Mouse (Mus musculus): ENCODE measurements around the gene Hcfc1r1. TPM values are rescaled to one million over a fixed set of nuclear protein-coding genes. Genes with fewer than 3 reads are reported as not detected.

The Hcfc1r1 gene
- 50.8 and 57.7 TPM in 2 replicates for total RNA-seq (2023)

GRCm38 (mm10) chr17:23673424-23674073 is at the start of gene Hcfc1r1, which contains the start of gene Thoc6:
TSS of gene Hcfc1r1 (plus strand) at chr17:23673596.
TSS of gene Thoc6 (minus strand) at chr17:23673882.

DNA sequence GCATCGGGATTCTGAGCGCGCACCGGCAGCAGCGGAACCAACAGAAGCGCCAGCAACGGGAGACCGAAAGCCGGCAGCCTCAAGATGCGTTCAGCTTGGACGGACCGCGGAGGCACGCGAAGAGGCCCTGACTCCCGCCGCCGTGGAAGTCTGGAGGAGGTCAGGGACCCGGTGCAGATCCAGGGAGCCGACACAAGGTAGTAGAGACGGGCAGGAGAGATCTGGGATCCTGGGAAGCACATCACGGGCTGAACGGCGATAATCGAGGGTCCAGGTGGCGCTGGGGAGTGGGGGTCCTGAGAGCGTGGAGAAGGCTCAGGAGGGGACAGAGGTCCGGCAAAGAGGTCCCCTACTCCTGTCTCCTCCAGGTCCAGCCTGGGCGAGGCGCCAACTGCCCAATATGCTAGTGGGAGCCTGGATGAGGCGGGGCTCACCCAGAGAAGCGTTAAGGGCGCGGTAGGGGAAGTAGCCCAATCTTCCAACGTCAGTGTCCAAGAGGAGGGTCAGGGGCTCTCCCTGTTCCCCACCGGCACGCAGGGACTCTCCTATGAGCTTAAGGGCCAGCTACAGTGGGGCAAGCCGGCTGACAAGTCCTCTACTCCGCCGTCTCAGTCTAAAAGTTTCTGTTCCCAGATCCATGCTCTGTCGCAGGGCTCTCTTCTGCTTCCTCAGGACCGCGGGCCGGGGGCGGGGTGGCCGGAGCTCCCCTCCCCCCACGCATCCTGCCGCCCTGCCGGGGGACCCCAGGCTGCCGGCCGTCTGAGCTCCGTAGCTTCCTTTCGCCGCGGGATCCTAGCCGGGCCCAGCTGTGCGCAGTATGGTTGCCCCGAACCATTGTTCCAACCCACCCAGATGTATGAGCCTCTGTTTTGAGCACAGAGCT is 28.5 kb upstream of the Hcfc1r1 start, which contains the start of gene Mmp25:
Mmp25 (minus strand) TSS at position 665 of the 883 bp plus-strand sequence.

DNA sequence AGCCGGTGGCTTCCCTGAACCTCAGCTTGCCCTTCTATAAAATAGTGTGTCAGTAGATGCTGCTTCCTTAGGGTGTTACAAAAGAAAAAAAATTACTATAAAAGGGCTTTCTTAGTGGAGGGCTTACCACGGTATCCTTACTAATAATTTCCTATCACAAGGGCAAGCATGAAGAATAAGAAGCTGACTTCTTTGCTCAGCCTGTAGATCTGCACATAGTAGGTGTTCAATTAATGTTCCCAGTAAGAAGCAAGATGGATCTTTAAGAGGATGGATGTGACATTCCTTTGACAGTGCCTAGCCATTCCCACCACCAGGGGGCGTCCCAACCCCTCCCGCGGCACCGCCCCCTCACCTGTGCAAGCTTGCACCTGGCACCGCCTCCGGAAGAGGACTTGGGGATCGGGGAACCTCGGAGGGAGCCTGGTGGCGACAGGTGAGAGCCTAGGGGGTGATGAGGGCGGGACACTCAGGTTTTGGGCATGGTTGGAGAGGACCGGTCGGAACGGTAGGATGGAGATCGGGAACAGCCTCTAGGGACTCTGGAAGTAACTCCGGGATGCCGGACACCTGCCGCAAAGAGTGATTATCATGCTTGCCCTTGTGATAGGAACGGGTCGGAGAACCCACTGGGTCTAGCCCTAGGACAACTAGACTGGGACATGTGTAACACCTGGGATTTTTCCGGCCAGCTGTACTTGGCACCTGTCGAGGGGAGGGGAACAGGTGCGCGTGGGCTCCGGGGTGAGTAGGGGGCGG is 13.1 kb upstream of the Hcfc1r1 start, which contains the start of gene Bicdl2:
Bicdl2 (plus strand) TSS at position 390 of the 759 bp plus-strand sequence.

GRCm38 (mm10) chr17:23677236-23677679 is 3.9 kb downstream of the Hcfc1r1 start, which contains the start of gene Tnfrsf12a:
TSS of gene Tnfrsf12a (minus strand) at chr17:23677468.

GRCm38 (mm10) chr17:23679127-23679835 is 5.9 kb downstream of the Hcfc1r1 start, which contains the start of gene Cldn6:
TSS of gene Cldn6 (plus strand) at chr17:23679249.

GRCm38 (mm10) chr17:23683856-23684672 is 10.7 kb downstream of the Hcfc1r1 start, which contains the start of gene Cldn9:
TSS of gene Cldn9 (minus strand) at chr17:23684026.

DNA sequence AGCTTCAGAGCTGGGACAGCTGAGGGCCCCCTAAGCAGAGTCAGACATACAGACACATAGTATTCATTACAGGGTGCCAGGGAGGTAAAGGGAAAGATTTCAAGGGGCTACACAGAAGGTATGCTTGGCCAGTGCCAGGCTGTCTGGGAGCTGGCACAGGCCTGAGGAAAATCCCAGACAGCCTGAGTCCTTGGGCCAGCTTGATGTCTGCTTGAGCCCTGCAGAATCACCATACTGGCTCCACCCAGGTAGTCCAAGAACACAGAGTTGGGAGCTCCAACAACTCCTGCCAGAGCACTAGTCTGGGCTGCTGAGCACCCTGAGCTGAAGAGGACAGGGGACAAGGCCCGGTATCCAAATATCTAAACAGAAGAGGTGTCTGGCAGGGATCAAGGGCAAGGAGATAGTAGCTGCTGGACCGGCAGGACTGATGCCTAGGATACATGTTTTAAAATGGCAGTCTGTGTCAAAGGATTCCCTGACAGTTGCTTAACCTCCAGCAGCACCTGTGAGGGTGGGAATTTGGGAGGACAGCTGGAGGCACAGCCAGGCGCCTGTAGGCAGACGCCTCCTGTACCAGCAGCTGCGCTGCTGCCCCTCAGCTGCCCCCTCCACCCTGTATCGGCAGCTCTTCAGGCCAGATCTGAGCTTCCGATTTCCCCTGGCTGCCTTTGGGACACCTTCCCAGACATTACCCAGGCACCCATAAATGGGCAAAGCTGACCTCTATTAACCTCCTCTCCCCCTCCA is 49.2 kb downstream of the Hcfc1r1 start, which contains the start of gene 1520401A03Rik:
1520401A03Rik (minus strand) TSS at position 408 of the 750 bp plus-strand sequence.

Other genes with a start within 250 kb of the Hcfc1r1 start
- not detected in 2 replicates for gene Vmn2r117, start 193.9 kb upstream of the Hcfc1r1 start, total RNA-seq (2023)
- 1.4 and 2.5 TPM in 2 replicates for gene Zfp213, start 109.4 kb upstream of the Hcfc1r1 start, total RNA-seq (2023)
- not detected in 2 replicates for gene Zfp13, start 74.1 kb upstream of the Hcfc1r1 start, total RNA-seq (2023)
- 0.27 TPM in 1 of 2 replicates, not detected in the other for gene Zscan10, start 72.7 kb upstream of the Hcfc1r1 start, total RNA-seq (2023)
- 177 and 198 TPM in 2 replicates for gene Mmp25, start 28.3 kb upstream of the Hcfc1r1 start, total RNA-seq (2023)
- 2.2 and 2.5 TPM in 2 replicates for gene Bicdl2, start 13.1 kb upstream of the Hcfc1r1 start, total RNA-seq (2023)
- gene Thoc6, start 286 bp downstream of the Hcfc1r1 start, total RNA-seq (2023) = 14.7 and 18.6 TPM in 2 replicates
- gene Tnfrsf12a, start 3.9 kb downstream of the Hcfc1r1 start, total RNA-seq (2023) = 12.7 and 14.8 TPM in 2 replicates
- gene Cldn6, start 5.7 kb downstream of the Hcfc1r1 start, total RNA-seq (2023) = not detected in 2 replicates
- gene Cldn9, start 10.4 kb downstream of the Hcfc1r1 start, total RNA-seq (2023) = not detected in 2 replicates
- 0.28 TPM in 1 of 2 replicates, not detected in the other for gene 1520401A03Rik, start 49.2 kb downstream of the Hcfc1r1 start, total RNA-seq (2023)
- 39.1 and 51.5 TPM in 2 replicates for gene Pkmyt1, start 52.7 kb downstream of the Hcfc1r1 start, total RNA-seq (2023)
- gene Paqr4, start 67.3 kb downstream of the Hcfc1r1 start, total RNA-seq (2023) = 2.1 and 2.5 TPM in 2 replicates
- gene Kremen2, start 72.2 kb downstream of the Hcfc1r1 start, total RNA-seq (2023) = not detected in 2 replicates
- 6.7 and 7.9 TPM in 2 replicates for gene Flywch1, start 98.0 kb downstream of the Hcfc1r1 start, total RNA-seq (2023)
- not detected in 2 replicates for gene Flywch2, start 112.5 kb downstream of the Hcfc1r1 start, total RNA-seq (2023)
- gene Srrm2, start 116.9 kb downstream of the Hcfc1r1 start, total RNA-seq (2023) = 630 and 877 TPM in 2 replicates
- 121 and 182 TPM in 2 replicates for gene Elob, start 155.5 kb downstream of the Hcfc1r1 start, total RNA-seq (2023)
- not detected in 2 replicates for gene Prss33, start 162.5 kb downstream of the Hcfc1r1 start, total RNA-seq (2023)
- not detected in 2 replicates for gene Prss32, start 170.3 kb downstream of the Hcfc1r1 start, total RNA-seq (2023)
- gene Prss41, start 170.6 kb downstream of the Hcfc1r1 start, total RNA-seq (2023) = not detected in 2 replicates
- gene Prss21, start 194.5 kb downstream of the Hcfc1r1 start, total RNA-seq (2023) = not detected in 2 replicates
- gene Dcpp1, start 207.3 kb downstream of the Hcfc1r1 start, total RNA-seq (2023) = not detected in 2 replicates
- not detected in 2 replicates for gene Dcpp2, start 207.3 kb downstream of the Hcfc1r1 start, total RNA-seq (2023)
- gene Dcpp3, start 243.9 kb downstream of the Hcfc1r1 start, total RNA-seq (2023) = not detected in 2 replicates